Mouse (Mus musculus) adrenal gland, adult 8-10 months (tissue): Measurements from ENCODE around the gene Gm20916. TPM values are rescaled to one million over a fixed set of nuclear protein-coding genes. Genes with fewer than 3 reads are reported as not detected.
"Not testable (repeated sequence)": the region's sequence is repeated elsewhere in the genome, so short reads cannot be mapped to it uniquely, and the experiment has no call there.

ENCODE experiments used
- DNase-seq: peaks from one replicate; pipeline ENCODE4 v3.0.0; 2022
- total RNA-seq, 4 experiments: library from RNA; stranded (reverse); gene quantifications; 2 replicates each; pipeline ENCODE4 v1.2.4; 2022

Gm20916 gene
- not detected for total RNA-seq

DNA sequence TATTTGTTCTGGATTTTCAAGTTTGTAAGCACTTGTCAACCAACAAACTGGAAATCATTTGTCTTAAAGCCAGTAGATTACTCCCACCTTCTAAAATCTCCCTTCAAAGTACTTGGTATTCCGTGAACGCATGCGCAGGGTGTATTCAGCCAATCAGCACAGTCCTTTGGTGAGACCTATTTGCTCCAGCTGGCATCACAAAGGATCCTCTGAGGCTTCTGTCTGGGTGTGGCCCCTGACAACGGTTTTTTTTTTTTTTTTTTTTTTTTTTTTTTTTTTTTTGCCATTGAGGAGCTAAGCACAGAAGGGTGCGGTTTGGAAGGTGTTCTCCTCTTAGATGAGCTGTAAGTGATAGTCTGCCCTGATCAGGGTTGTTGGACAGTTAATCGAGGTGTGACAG, at the start of gene Gm20916:
Gm20916 (plus strand) TSS at position 301 of the 400 bp plus-strand sequence.
- not testable (repeated sequence) for DNase-seq

Other genes starting within 250 kb of the Gm20916 start
- not detected for gene Gm20917, start 168.4 kb upstream of the Gm20916 start, total RNA-seq